Mouse (Mus musculus) hindbrain, postnatal 0 days (tissue): Measurements from ENCODE around the gene Gimap4. TPM values are rescaled to one million over a fixed set of nuclear protein-coding genes. Genes with fewer than 3 reads are reported as not detected.
"Not testable (repeated sequence)": the region's sequence is repeated elsewhere in the genome, so short reads cannot be mapped to it uniquely, and the experiment has no call there.

Source experiments
- ATAC-seq: fragments of 200-750 bp; cut with Nextera tagmentation; 2 replicates; pipeline ENCODE4 v1.8.0; 2017; ENCODE audit warnings: mild to moderate bottlenecking, moderate TSS enrichment, moderate library complexity
- DNase-seq: peaks from one replicate; pipeline ENCODE4 v3.0.0-alpha.2; 2015; ENCODE audit warnings: low spot score
- H3K27ac ChIP-seq: fragments of 300-500 bp; sonication (generic); 2 replicates; pipeline ENCODE4 v1.5.1; 2014; ENCODE audit warnings: mild to moderate bottlenecking
- H3K27me3 ChIP-seq: fragments of 300-500 bp; sonication (generic); 2 replicates; pipeline ENCODE4 v1.6.1; 2014; ENCODE audit warnings: low read length, mixed read lengths; ENCODE audit not compliant: insufficient read depth
- H3K36me3 ChIP-seq: fragments of 300-500 bp; sonication (generic); 2 replicates; pipeline ENCODE4 v1.6.1; 2014; ENCODE audit warnings: low read length, mixed read lengths; ENCODE audit not compliant: insufficient read depth
- H3K4me1 ChIP-seq: fragments of 300-500 bp; sonication (generic); 2 replicates; pipeline ENCODE4 v1.6.1; 2014; ENCODE audit warnings: antibody characterized with exemption, low read length, mixed read lengths; ENCODE audit not compliant: insufficient read depth
- H3K4me2 ChIP-seq: fragments of 300-500 bp; sonication (generic); 2 replicates; pipeline ENCODE4 v1.6.1; 2014; ENCODE audit warnings: low read depth, mild to moderate bottlenecking, low read length, moderate library complexity, mixed read lengths
- H3K4me3 ChIP-seq: fragments of 300-500 bp; sonication (generic); 2 replicates; pipeline ENCODE4 v1.5.1; 2014; ENCODE audit warnings: low read length
- H3K9ac ChIP-seq: fragments of 300-500 bp; sonication (generic); replicated peaks from 2 replicates; pipeline ENCODE4 v1.6.1; 2014; ENCODE audit warnings: mild to moderate bottlenecking, low read length, moderate library complexity, mixed read lengths
- H3K9me3 ChIP-seq: fragments of 300-500 bp; sonication (generic); 2 replicates; pipeline ENCODE4 v1.6.1; 2016; ENCODE audit warnings: low read length, mixed read lengths
- CTCF ChIP-seq: IDR thresholded peaks from 2 replicates; pipeline ENCODE4 v1.5.1; 2016; ENCODE audit warnings: antibody characterized with exemption, control low read depth, low read depth
- WGBS: fragments of 180-500 bp; shearing (Covaris S2); extraction: QIAGEN DNeasy Blood & Tissue Kit; methylation state at CpG from one replicate; pipeline ENCODE4 v1.1.7; 2014; 5-methylcytosine and 5-hydroxymethylcytosine counted together
- polyA plus RNA-seq: library from polyadenylated mRNA; unstranded; fragments of >200 nt; fragmentation: Nextera tagmentation; extraction: Ambion mirVana; gene quantifications from 2 replicates; pipeline ENCODE4 v1.2.1, GENCODE M21; 2015
- total RNA-seq: library from RNA; depleted of rRNA; stranded (reverse); fragments of >200 nt; gene quantifications from 2 replicates; pipeline ENCODE4 v1.2.3, GENCODE M21; 2014

Gimap4 gene
- total and polyA plus RNA-seq, 2 experiments from 2014 or later, result 0.56 to 0.78 TPM

DNA sequence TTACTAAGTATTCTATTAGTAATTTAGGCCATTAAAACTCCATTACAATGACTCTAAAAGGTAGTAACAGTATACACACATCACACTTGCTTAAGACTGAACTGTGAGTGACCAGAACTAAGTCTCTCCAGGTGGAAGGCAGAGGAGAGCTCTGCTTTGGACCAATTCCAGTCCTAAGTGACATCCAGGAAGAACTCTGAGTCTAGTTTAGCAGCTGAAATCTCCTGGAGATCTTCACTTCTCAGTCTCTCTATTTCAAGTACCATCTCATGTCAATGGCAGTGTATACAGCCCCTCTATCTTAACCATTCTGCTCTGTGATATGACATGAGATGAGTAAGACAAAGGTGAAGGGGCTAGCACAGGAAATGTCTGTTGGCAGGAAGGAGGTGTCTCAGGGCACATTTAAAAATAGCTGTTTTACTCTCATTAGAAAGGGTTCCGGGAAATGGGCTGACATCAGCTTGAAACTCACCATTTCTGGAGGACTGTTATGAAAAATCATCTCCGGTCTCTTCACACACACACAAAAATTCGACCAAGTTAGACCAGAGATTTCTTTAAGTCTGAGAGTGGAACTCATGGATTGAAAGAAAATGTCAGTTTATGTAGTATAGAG lies 2.8 kb upstream of the Gimap4 start:
- no peak overlapping the region for H3K4me3 ChIP-seq
- no peak for ATAC-seq
- no peak for DNase-seq
- no peaks in the 10 kb centered on the region for H3K4me1 ChIP-seq
- H3K27ac ChIP-seq, result no peak overlapping the region
- no peaks in the 10 kb centered on the region; the same call in 1 of the 2 replicates for H3K27me3 ChIP-seq
- H3K36me3 ChIP-seq, result no peaks in the 10 kb centered on the region
- H3K4me2 ChIP-seq, result no peak overlapping the region
- WGBS, result 77% methylated on average over 3 of the region's 3 CpGs
- no peak overlapping the region for H3K9ac ChIP-seq
- no peaks in the 10 kb centered on the region for H3K9me3 ChIP-seq
- no peak for TF ChIP-seq CTCF

DNA sequence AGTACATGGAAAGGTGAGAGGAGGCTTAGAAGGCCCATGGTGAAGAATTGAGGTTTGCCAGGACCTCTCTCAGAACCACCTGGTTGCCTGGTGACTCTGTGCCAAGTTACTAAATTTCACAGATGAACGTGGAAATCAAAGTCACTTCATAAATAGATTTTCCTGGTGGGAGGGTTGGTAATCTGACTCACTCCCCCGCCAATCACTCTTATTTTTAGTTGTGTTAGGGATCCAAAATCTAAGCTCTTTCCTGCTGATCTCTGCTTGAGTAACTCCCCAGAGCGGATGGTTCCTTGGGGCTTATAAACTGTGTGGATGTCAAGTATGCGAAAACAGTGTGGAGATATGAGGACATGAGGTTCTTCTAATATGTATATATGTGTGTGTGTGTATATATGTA lies 2.1 kb upstream of the Gimap4 start:
- no peaks in the 10 kb centered on the region for H3K36me3 ChIP-seq
- TF ChIP-seq CTCF, result no peak
- H3K4me2 ChIP-seq, result no peak overlapping the region
- H3K9ac ChIP-seq, result no peak overlapping the region
- H3K27me3 ChIP-seq, result no peaks in the 10 kb centered on the region; the same call in 1 of the 2 replicates
- H3K9me3 ChIP-seq, result no peaks in the 10 kb centered on the region
- H3K4me1 ChIP-seq, result no peaks in the 10 kb centered on the region
- no peak for DNase-seq
- no peak for ATAC-seq
- WGBS, result 75% methylated on average over 4 of the region's 4 CpGs
- H3K4me3 ChIP-seq, result no peak overlapping the region
- no peak overlapping the region for H3K27ac ChIP-seq

DNA sequence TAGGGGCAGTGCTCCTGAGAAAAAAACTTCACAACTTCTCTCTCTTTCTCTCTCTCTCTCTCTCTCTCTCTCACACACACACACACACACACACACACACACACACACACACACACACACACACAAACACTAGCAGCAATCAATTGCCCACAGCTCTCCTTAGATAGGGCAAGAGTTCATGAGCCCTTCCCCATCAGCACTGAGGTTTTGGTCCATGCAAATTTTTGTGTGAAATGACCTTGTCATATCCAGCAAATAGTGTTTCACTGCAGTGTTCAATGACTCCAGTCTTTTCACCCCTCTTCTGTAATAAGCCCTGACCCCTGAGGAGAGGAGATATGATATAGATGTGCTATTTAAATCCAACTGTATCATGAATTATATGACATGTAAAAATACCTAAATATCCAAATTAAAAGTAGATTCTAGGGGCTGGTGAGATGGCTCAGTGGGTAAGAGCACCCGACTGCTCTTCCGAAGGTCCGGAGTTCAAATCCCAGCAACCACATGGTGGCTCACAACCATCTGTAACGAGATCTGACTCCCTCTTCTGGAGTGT lies 1.0 kb upstream of the Gimap4 start:
- 97% methylated on average over 3 of the region's 4 CpGs for WGBS
- not testable (repeated sequence) for H3K27ac ChIP-seq, H3K4me2 ChIP-seq, DNase-seq, H3K9ac ChIP-seq, H3K4me1 ChIP-seq, ATAC-seq, H3K4me3 ChIP-seq, H3K27me3 ChIP-seq, H3K9me3 ChIP-seq, H3K36me3 ChIP-seq

DNA sequence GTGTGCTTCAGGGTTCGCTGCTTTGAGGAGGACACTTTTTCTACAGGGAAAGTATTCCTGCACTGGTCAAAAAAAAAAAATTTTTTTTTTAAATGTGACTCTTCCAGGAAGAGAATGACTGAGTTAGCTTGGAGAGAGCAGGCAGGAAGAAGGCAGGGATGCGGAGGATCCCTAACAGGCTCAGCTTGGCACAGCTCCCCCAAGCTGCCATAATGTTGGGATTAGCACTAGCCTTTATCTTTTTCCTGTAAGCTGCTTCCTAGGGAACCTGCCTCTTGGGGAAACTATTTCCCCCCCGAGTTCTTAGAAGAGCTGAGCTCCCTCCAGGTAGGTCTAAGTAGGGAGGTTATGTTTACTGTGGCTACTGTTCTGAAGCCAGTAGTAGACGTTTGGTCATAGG lies 457 bp downstream of the Gimap4 start:
- Histone ChIP-seq H3K27ac (no peak overlapping the region), H3K27me3 (no peaks in the 10 kb centered on the region; the same call in 1 of the 2 replicates), H3K9ac (no peak overlapping the region), H3K4me1 (no peaks in the 10 kb centered on the region), H3K9me3 (no peaks in the 10 kb centered on the region), H3K4me2 (no peak overlapping the region), H3K4me3 (no peak overlapping the region), H3K36me3 (no peaks in the 10 kb centered on the region)
- no peak for TF ChIP-seq CTCF
- WGBS, result 57% methylated on average over 4 of the region's 4 CpGs
- ATAC-seq (no peak), DNase-seq (no peak)

DNA sequence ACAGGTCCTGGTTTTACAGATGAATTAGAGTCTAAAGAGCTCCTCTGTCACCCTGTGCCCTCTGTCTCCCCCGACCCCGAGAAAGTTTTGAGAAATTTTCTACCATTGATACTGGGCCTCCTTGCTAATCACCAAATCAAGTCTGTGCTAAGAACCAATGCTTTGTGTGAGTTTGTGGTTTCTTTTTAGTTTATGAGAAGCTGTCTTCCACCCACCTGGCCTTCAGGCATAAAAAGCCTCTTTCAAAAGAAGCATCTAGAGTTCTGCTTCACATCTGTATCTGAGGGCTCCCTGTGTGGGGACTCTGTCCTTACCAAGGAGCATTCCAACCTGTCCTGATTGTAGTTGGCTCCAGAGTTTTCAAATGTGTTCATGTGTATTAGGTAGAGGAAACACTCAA lies 902 bp downstream of the Gimap4 start:
- no peaks in the 10 kb centered on the region for H3K9me3 ChIP-seq
- no peak for DNase-seq
- ATAC-seq, result no peak
- H3K27me3 ChIP-seq, result no peaks in the 10 kb centered on the region; the same call in 1 of the 2 replicates
- H3K4me1 ChIP-seq, result no peaks in the 10 kb centered on the region
- no peak for TF ChIP-seq CTCF
- no peak overlapping the region for H3K4me2 ChIP-seq
- 79% methylated on average over 2 of the region's 2 CpGs for WGBS
- no peak overlapping the region for H3K4me3 ChIP-seq
- H3K27ac ChIP-seq, result no peak overlapping the region
- no peaks in the 10 kb centered on the region for H3K36me3 ChIP-seq
- H3K9ac ChIP-seq, result no peak overlapping the region

- no peaks in the 10 kb centered on the region; the same call in 1 of the 2 replicates for H3K27me3 ChIP-seq
- WGBS, result 80% methylated on average over 7 of the region's 7 CpGs
- no peaks in the 10 kb centered on the region for H3K36me3 ChIP-seq
- H3K4me1 ChIP-seq, result no peaks in the 10 kb centered on the region
- no peak for DNase-seq
- no peaks in the 10 kb centered on the region for H3K9me3 ChIP-seq
- ATAC-seq, result no peak
- H3K9ac ChIP-seq, result no peak overlapping the region
- H3K4me2 ChIP-seq, result no peak overlapping the region
- H3K27ac ChIP-seq, result no peak overlapping the region
- TF ChIP-seq CTCF, result no peak
- no peak overlapping the region for H3K4me3 ChIP-seq
Observed at GRCm38 (mm10) chr6:48685694-48686665, 1.6 kb downstream of the Gimap4 start.
